Mouse (Mus musculus): ENCODE data around the gene Grin2d. TPM values are rescaled to one million over a fixed set of nuclear protein-coding genes. Genes with fewer than 3 reads are reported as not detected.

Gene Grin2d
- total RNA-seq, 2 experiments from 2014 or later = 10.9 to 11.4 TPM

- no peak for DNase-seq
Measured at GRCm38 (mm10) chr7:45853089-45853488, 25.1 kb downstream of the Grin2d start.

- DNase-seq = no peak
Measured at GRCm38 (mm10) chr7:45850661-45851060, 27.5 kb downstream of the Grin2d start.

- DNase-seq = no peak
Measured at GRCm38 (mm10) chr7:45848447-45849027, 29.6 kb downstream of the Grin2d start.

- DNase-seq = no peak
Measured at GRCm38 (mm10) chr7:45842950-45843744, 35.0 kb downstream of the Grin2d start.

GRCm38 (mm10) chr7:45833924-45834323 is 44.3 kb downstream of the Grin2d start:
- DNase-seq = no peak

- no peak for DNase-seq
Measured at GRCm38 (mm10) chr7:45833148-45833790, 44.9 kb downstream of the Grin2d start.

GRCm38 (mm10) chr7:45832428-45832827 is 45.8 kb downstream of the Grin2d start:
- DNase-seq = no peak

- DNase-seq = no peak
Measured at GRCm38 (mm10) chr7:45831128-45831525, 47.1 kb downstream of the Grin2d start.

- DNase-seq = peak; percentile 84 to 87
Measured at GRCm38 (mm10) chr7:45830427-45831127, 47.6 kb downstream of the Grin2d start, which contains the start of gene Grwd1. TSS of gene Grwd1 (minus strand) at chr7:45830944.

- no peak for DNase-seq
Measured at GRCm38 (mm10) chr7:45826631-45827030, 51.5 kb downstream of the Grin2d start.

- no peak for DNase-seq
Measured at GRCm38 (mm10) chr7:45824598-45824997, 53.6 kb downstream of the Grin2d start, which contains the start of gene Kcnj14. TSS of gene Kcnj14 (minus strand) at chr7:45824782.

- DNase-seq = no peak
Measured at GRCm38 (mm10) chr7:45820913-45821312, 57.3 kb downstream of the Grin2d start.

- DNase-seq = no peak
Measured at GRCm38 (mm10) chr7:45819843-45820242, 58.3 kb downstream of the Grin2d start.

GRCm38 (mm10) chr7:45815984-45816351 is 62.2 kb downstream of the Grin2d start:
- DNase-seq = no peak

GRCm38 (mm10) chr7:45815323-45815983 is 62.7 kb downstream of the Grin2d start:
- DNase-seq = no peak

GRCm38 (mm10) chr7:45814841-45815240 is 63.3 kb downstream of the Grin2d start:
- DNase-seq = no peak

GRCm38 (mm10) chr7:45813787-45814779 is 64.1 kb downstream of the Grin2d start, which contains the start of gene Cyth2:
TSS of gene Cyth2 (minus strand) at chr7:45814581.
- DNase-seq = peak; percentile 98

- no peak for DNase-seq
Measured at GRCm38 (mm10) chr7:45812921-45813320, 65.3 kb downstream of the Grin2d start.

GRCm38 (mm10) chr7:45809276-45810075 is 68.7 kb downstream of the Grin2d start:
- DNase-seq = no peak

GRCm38 (mm10) chr7:45808471-45808870 is 69.7 kb downstream of the Grin2d start:
- no peak for DNase-seq
